Mouse (Mus musculus): ENCODE results near the gene Man1c1. TPM values are rescaled to one million over a fixed set of nuclear protein-coding genes. Genes with fewer than 3 reads are reported as not detected.

Gene Man1c1
- polyA plus RNA-seq, 1 experiment from 2014 or later, result 5.6 TPM

DNA sequence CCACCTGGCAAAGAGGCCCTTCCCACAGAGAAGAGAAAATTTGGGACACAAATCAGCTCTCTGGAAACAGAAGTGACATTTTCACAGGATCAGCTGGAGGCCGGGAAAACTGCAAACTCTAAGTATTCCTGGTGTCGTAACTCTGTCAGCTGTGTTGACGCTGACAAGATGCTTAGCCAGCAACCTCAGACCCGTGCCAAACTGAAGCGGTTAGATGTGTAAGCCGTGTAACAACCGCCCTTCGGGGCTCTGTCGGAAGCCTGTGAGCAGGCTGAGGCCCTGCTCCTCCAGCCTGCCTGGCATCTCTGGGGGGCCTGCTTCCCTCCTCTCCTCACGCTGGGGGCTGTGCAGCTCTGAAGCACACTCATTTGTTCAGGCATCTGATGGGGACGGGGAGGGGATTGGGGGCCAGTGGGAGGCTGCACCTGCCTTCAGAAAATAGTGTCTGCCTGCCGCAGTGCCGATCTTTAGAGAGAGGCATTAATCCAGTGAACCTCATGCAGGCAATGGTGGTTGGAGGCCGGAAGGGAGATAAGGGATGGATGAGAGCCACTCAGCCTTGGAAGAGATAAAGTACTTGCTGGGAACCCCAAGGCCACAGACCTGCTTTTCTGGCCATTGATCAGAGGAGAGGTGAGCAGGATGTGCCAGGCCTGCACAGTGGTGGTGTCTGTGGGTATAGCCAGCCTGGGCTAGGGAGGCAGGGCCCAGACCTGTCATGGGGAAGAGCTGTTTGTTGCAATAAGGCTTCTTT, 79.8 kb downstream of the Man1c1 start:
- H3K9me3 ChIP-seq (ENCODE audit: control insufficient read depth, low read length), result no peaks in the 10 kb centered on the region
- peak; percentile 64 for ATAC-seq (ENCODE audit: low read depth)
- H3K27ac ChIP-seq (ENCODE audit: low read depth, low read length), result peak overlapping the region; percentile 76
- 27% methylated on average over 14 of the region's 14 CpGs for WGBS
- no peaks in the 10 kb centered on the region for H3K36me3 ChIP-seq (ENCODE audit: control insufficient read depth, insufficient read depth, low read length)
- no peak overlapping the region for H3K4me2 ChIP-seq (ENCODE audit: low read depth, low read length)
- H3K4me1 ChIP-seq (ENCODE audit: control insufficient read depth, insufficient read depth, low read length), result peaks cover 16% of the 10 kb centered on the region; the same call in 1 of the 2 replicates
- no peak overlapping the region for H3K4me3 ChIP-seq (ENCODE audit: low read depth, low read length)
- no peaks in the 10 kb centered on the region for H3K27me3 ChIP-seq (ENCODE audit: control insufficient read depth, insufficient read depth, low read length)
- no peak overlapping the region for H3K9ac ChIP-seq (replicated peaks; ENCODE audit: low read depth, low read length)

DNA sequence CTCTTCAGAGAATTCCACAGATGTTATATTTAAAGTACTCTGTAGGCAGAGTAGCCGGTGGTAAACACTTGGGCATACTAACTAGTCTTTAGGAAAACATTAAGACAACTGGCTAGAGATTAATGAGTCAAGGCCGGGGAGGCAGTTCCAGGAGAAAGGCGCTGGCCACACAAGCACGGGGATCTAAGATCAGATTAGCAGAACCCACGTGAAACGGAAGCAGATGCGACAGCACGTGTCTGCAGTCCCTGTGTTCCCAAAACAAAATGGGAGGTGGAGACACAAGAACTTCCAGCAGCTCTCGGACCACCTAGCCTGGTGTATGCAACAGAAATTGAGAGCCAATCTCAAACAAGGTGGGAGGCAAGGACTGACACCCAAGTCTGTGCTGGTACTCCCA, 82.4 kb downstream of the Man1c1 start:
- ATAC-seq (ENCODE audit: low read depth), result no peak
- Histone ChIP-seq H3K27me3 (ENCODE audit: control insufficient read depth, insufficient read depth, low read length) (no peaks in the 10 kb centered on the region), H3K9me3 (ENCODE audit: control insufficient read depth, low read length) (no peaks in the 10 kb centered on the region), H3K4me3 (ENCODE audit: low read depth, low read length) (no peak overlapping the region), H3K4me2 (ENCODE audit: low read depth, low read length) (no peak overlapping the region), H3K9ac (replicated peaks; ENCODE audit: low read depth, low read length) (no peak overlapping the region), H3K36me3 (ENCODE audit: control insufficient read depth, insufficient read depth, low read length) (no peaks in the 10 kb centered on the region), H3K4me1 (ENCODE audit: control insufficient read depth, insufficient read depth, low read length) (peaks cover 8% of the 10 kb centered on the region; the same call in 1 of the 2 replicates), H3K27ac (ENCODE audit: low read depth, low read length) (no peak overlapping the region)
- WGBS, result 82% methylated on average over 9 of the region's 9 CpGs

DNA sequence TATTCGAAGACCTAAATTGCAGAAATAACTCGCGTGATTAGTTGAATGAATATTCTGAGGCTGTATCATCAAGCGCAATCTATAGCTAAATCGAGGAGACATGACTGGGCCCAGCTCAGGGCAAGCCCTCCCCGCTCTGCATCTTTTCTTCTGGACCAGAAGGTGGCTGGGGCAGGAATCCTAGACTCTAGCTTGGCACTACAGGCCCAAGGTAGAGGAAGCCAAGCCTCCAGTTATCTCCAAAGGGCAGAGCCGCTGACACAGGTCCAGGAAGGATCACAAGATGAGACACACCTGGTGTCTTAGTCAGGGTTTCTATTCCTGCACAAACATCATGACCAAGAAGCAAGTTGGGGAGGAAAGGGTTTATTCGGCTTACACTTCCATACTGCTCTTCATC, 83.8 kb downstream of the Man1c1 start:
- Histone ChIP-seq H3K4me3 (ENCODE audit: low read depth, low read length) (no peak overlapping the region), H3K4me2 (ENCODE audit: low read depth, low read length) (no peak overlapping the region), H3K9ac (replicated peaks; ENCODE audit: low read depth, low read length) (no peak overlapping the region), H3K4me1 (ENCODE audit: control insufficient read depth, insufficient read depth, low read length) (peaks cover 13% of the 10 kb centered on the region; the same call in 1 of the 2 replicates), H3K27me3 (ENCODE audit: control insufficient read depth, insufficient read depth, low read length) (no peaks in the 10 kb centered on the region), H3K9me3 (ENCODE audit: control insufficient read depth, low read length) (no peaks in the 10 kb centered on the region), H3K27ac (ENCODE audit: low read depth, low read length) (no peak overlapping the region), H3K36me3 (ENCODE audit: control insufficient read depth, insufficient read depth, low read length) (no peaks in the 10 kb centered on the region)
- ATAC-seq (ENCODE audit: low read depth), result no peak
- 87% methylated on average over 8 of the region's 8 CpGs for WGBS

DNA sequence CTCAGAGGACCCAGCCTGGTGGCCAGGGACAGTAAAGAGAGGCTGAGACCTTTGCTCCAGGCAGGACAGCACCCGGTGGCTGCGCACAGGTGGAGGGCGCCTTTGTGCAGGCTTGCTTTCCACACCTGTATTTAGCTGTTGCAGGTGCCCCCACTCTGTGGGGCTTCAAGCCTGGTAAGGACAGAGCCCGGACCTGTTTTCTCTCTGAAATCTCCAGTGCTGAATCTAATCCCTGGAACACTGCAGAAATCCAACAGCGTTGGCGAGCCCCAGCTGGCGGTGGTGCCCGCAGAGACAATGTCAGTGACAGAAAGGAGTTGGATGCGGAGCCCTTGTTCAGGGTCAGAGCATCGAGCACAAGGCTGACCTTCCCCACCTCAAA, 84.6 kb downstream of the Man1c1 start:
- no peaks in the 10 kb centered on the region for H3K36me3 ChIP-seq (ENCODE audit: control insufficient read depth, insufficient read depth, low read length)
- ATAC-seq (ENCODE audit: low read depth), result no peak
- H3K4me2 ChIP-seq (ENCODE audit: low read depth, low read length), result no peak overlapping the region
- no peak overlapping the region for H3K4me3 ChIP-seq (ENCODE audit: low read depth, low read length)
- H3K9ac ChIP-seq (replicated peaks; ENCODE audit: low read depth, low read length), result no peak overlapping the region
- no peaks in the 10 kb centered on the region for H3K9me3 ChIP-seq (ENCODE audit: control insufficient read depth, low read length)
- H3K27me3 ChIP-seq (ENCODE audit: control insufficient read depth, insufficient read depth, low read length), result no peaks in the 10 kb centered on the region
- H3K4me1 ChIP-seq (ENCODE audit: control insufficient read depth, insufficient read depth, low read length), result peaks cover 11% of the 10 kb centered on the region; the same call in 1 of the 2 replicates
- no peak overlapping the region for H3K27ac ChIP-seq (ENCODE audit: low read depth, low read length)
- 69% methylated on average over 10 of the region's 10 CpGs for WGBS

DNA sequence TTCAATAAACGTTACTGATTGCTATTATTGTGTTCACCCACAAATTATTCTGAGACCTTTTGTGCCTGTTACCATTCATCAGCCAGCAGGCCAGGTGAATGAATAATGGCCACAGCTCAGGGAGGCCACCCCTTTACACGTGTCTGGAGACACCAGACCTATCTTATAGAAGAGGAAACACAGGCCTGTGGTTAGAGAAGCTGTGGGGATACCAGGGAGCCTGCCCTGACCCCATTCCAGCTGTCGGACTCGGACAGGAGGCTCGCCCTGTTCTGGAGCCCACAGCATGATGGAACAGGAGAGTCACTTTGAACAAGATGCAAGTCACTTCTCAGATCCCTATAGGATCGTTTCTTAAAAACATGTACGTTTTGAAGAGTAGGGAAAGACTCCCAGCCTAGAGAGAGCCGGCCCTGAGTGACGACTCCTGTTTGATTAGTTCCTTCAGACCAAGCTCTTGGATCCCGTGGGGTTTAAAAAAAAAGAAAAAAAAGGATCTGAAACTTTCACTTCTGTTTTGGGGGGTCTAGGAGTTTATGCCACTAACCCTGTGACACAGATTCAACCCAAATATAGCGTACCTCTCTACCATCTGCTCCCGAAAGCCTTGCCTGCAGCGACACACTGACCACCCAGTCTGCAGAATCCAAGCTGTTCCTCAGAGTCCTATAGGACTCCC, 85.1 kb downstream of the Man1c1 start:
- 82% methylated on average over 13 of the region's 13 CpGs for WGBS
- Histone ChIP-seq H3K9me3 (ENCODE audit: control insufficient read depth, low read length) (no peaks in the 10 kb centered on the region), H3K4me2 (ENCODE audit: low read depth, low read length) (no peak overlapping the region), H3K9ac (replicated peaks; ENCODE audit: low read depth, low read length) (no peak overlapping the region), H3K4me1 (ENCODE audit: control insufficient read depth, insufficient read depth, low read length) (peaks cover 9% of the 10 kb centered on the region; the same call in 1 of the 2 replicates), H3K27ac (ENCODE audit: low read depth, low read length) (no peak overlapping the region), H3K27me3 (ENCODE audit: control insufficient read depth, insufficient read depth, low read length) (no peaks in the 10 kb centered on the region), H3K36me3 (ENCODE audit: control insufficient read depth, insufficient read depth, low read length) (no peaks in the 10 kb centered on the region), H3K4me3 (ENCODE audit: low read depth, low read length) (no peak overlapping the region)
- no peak for ATAC-seq (ENCODE audit: low read depth)

DNA sequence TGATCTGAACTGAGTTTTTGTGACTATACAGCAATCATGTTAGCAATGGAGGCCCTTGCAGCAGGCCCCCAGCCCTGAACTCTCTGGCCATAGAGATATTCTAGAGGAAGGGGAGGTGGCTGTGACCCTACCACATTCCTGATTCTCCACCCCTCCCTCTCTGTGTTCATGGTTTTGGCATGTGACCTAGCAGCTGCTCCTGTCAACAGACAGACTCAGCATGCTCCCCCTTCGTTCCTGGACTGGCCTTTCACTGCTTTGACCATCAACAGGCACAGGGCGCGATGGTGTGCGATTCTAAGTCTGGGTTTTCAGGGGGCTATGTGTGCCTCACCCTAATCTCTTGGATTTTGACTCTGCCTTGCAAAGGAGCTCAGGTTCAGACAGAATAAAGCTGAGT, 86.3 kb downstream of the Man1c1 start:
- no peak overlapping the region for H3K27ac ChIP-seq (ENCODE audit: low read depth, low read length)
- H3K36me3 ChIP-seq (ENCODE audit: control insufficient read depth, insufficient read depth, low read length), result no peaks in the 10 kb centered on the region
- H3K9ac ChIP-seq (replicated peaks; ENCODE audit: low read depth, low read length), result no peak overlapping the region
- 78% methylated on average over 4 of the region's 4 CpGs for WGBS
- no peaks in the 10 kb centered on the region for H3K27me3 ChIP-seq (ENCODE audit: control insufficient read depth, insufficient read depth, low read length)
- no peaks in the 10 kb centered on the region for H3K9me3 ChIP-seq (ENCODE audit: control insufficient read depth, low read length)
- no peak overlapping the region for H3K4me3 ChIP-seq (ENCODE audit: low read depth, low read length)
- no peak overlapping the region for H3K4me2 ChIP-seq (ENCODE audit: low read depth, low read length)
- H3K4me1 ChIP-seq (ENCODE audit: control insufficient read depth, insufficient read depth, low read length), result peaks cover 9% of the 10 kb centered on the region; the same call in 1 of the 2 replicates
- no peak for ATAC-seq (ENCODE audit: low read depth)

DNA sequence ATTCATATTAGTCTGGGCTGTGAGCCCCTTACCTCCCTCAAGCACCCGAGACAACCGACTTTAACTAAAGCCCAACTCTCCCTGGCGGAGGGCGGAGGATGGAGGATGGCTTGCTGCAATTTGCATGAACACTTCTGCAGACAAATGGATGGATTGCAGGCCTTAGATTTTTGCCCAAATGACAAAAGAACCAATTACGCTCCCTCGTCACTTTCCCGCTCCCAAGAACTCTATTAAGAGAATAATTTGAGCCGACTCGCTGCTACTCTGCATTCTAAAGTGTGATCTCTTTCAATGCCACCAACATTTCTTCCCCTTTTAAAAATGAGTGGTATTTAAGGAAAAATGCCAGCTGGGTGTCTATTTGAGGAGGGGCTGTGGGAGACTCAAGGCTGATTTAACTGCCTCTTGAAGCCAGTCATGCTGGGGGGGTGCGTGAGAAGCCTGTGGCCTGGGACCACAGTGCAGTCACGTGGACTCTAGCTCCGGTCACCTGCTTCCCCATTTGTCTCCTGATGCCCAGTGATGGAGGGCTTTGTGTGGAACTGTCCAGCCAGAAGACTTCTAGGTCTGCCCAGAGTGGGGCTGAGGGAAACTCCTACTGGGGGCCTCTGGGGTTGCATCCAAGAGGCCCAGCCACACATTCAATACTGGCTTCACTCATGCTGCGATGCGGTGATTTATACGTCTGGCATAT, 88.0 kb downstream of the Man1c1 start:
- Histone ChIP-seq H3K36me3 (ENCODE audit: control insufficient read depth, insufficient read depth, low read length) (no peaks in the 10 kb centered on the region), H3K4me2 (ENCODE audit: low read depth, low read length) (no peak overlapping the region), H3K27ac (ENCODE audit: low read depth, low read length) (no peak overlapping the region), H3K4me1 (ENCODE audit: control insufficient read depth, insufficient read depth, low read length) (peaks cover 9% of the 10 kb centered on the region; the same call in 1 of the 2 replicates), H3K9ac (replicated peaks; ENCODE audit: low read depth, low read length) (no peak overlapping the region), H3K9me3 (ENCODE audit: control insufficient read depth, low read length) (no peaks in the 10 kb centered on the region), H3K4me3 (ENCODE audit: low read depth, low read length) (no peak overlapping the region), H3K27me3 (ENCODE audit: control insufficient read depth, insufficient read depth, low read length) (no peaks in the 10 kb centered on the region)
- peak; percentile 62 for ATAC-seq (ENCODE audit: low read depth)
- WGBS, result 47% methylated on average over 15 of the region's 15 CpGs

DNA sequence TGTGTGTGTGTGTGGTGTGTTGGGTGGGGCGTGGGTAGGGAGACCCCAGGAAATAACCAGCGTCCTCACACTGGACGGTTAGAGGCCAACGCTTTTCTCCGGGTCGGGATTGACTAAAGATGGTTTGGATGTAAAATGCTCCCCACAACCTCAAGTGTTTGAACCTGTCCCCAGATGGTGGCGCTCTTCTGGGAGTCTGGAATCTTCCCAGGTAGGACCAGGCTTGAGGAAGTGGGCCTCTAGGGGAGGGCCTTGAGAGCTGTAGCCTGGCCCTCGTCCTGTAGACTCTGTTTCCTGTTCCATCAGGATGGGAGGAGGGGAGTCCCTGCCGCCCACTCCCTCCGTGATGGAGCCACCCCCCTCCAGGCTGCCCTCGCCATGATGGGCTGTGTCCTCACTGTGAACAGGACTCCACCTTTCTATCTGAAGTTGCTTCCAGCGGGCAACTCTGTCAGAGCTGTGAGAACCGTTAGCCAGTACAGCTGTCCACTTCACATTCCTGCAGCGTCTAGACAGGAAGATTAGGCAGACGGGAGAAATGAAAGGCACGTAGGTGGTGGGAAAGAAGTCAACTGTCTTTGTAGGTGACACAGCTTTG, 91.9 kb downstream of the Man1c1 start:
- Histone ChIP-seq H3K4me2 (ENCODE audit: low read depth, low read length) (no peak overlapping the region), H3K9ac (replicated peaks; ENCODE audit: low read depth, low read length) (no peak overlapping the region), H3K27ac (ENCODE audit: low read depth, low read length) (no peak overlapping the region), H3K4me3 (ENCODE audit: low read depth, low read length) (no peak overlapping the region), H3K36me3 (ENCODE audit: control insufficient read depth, insufficient read depth, low read length) (no peaks in the 10 kb centered on the region), H3K9me3 (ENCODE audit: control insufficient read depth, low read length) (no peaks in the 10 kb centered on the region), H3K27me3 (ENCODE audit: control insufficient read depth, insufficient read depth, low read length) (no peaks in the 10 kb centered on the region), H3K4me1 (ENCODE audit: control insufficient read depth, insufficient read depth, low read length) (0 out of 2 replicates have a peak, but pooled peaks cover 5% of the 10 kb centered on the region)
- 71% methylated on average over 16 of the region's 16 CpGs for WGBS
- ATAC-seq (ENCODE audit: low read depth), result no peak

Data from neural tube, embryonic 14.5 days (tissue).